Mouse (Mus musculus) bone marrow macrophage, adult 2 months (primary cell): ENCODE results near the gene Mtg1. TPM values are rescaled to one million over a fixed set of nuclear protein-coding genes. Genes with fewer than 3 reads are reported as not detected.

Source experiments
- H3K27ac ChIP-seq: 2 replicates; pipeline ENCODE4 v1.5.1; 2012; ENCODE audit warnings: low read depth, low read length; ENCODE audit not compliant: insufficient read depth
- H3K4me1 ChIP-seq: 2 replicates; pipeline ENCODE4 v1.6.1; 2012; ENCODE audit warnings: low read length; ENCODE audit not compliant: control insufficient read depth, insufficient read depth
- H3K4me3 ChIP-seq: 2 replicates; pipeline ENCODE4 v1.5.1; 2012; ENCODE audit warnings: mild to moderate bottlenecking, low read length, moderate library complexity; ENCODE audit not compliant: insufficient read depth
- CTCF ChIP-seq: IDR thresholded peaks from 2 replicates; pipeline ENCODE4 v1.5.1; 2012; ENCODE audit warnings: low read depth, mild to moderate bottlenecking, low read length, moderate library complexity
- POLR2A ChIP-seq: IDR thresholded peaks from 2 replicates; pipeline ENCODE4 v1.6.1; 2012; ENCODE audit warnings: mild to moderate bottlenecking, low read depth, low read length, borderline replicate concordance
- polyA plus RNA-seq: library from polyadenylated mRNA; stranded (reverse); fragments of >200 nt; gene quantifications from 2 replicates; pipeline ENCODE4 v1.2.4, GENCODE M21; 2012; ENCODE audit not compliant: missing spikeins, insufficient read depth, insufficient read length

Gene Mtg1
- polyA plus RNA-seq, 1 experiment, result 10.5 TPM

DNA sequence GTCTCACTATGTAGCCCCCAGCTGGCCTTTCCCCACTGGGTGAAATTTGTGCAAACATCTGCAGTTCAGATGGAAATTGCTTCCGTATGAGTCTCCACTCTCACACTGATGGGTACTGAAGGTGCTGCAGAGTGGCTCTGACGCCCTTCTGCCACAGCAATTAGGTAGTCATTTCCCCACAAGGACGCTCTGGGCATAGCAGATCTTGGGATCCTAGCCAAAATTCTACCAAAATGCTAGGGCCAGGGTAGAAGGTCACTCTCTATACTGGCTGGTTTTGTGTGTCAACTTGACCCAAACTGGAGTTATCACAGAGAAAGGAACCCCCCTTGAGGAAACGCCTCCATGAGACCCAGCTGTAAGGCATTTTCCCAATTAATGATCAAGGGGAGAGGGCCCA is 33.4 kb upstream of the Mtg1 start:
- Histone ChIP-seq H3K27ac (no peak overlapping the region), H3K4me3 (no peak overlapping the region), H3K4me1 (peaks cover 3% of the 10 kb centered on the region; the same call in 1 of the 2 replicates)
- TF ChIP-seq CTCF (no peak), POLR2A (no peak)

DNA sequence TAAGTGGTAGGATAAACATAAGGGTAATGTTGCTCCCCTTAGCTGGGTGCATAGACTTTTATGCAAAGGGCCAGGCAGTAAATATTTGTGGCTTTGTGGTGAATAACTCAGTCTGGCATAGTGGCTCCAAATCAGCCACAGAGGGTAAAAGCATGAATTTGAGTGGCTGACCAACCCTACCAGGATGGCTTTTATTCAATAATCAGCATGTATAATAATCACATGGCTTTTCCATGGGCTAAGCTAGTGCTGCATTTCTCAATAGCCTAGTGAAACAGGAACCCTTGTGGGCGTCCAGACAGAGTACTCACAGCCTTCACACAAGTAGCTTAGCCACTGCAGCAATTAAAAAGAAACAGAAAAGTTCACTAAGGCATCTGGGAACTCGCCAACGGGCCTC is 25.4 kb upstream of the Mtg1 start:
- Histone ChIP-seq H3K27ac (peak overlapping the region; percentile 53), H3K4me1 (peaks cover 22% of the 10 kb centered on the region), H3K4me3 (no peak overlapping the region)
- no peak for TF ChIP-seq POLR2A
- no peak for TF ChIP-seq CTCF

DNA sequence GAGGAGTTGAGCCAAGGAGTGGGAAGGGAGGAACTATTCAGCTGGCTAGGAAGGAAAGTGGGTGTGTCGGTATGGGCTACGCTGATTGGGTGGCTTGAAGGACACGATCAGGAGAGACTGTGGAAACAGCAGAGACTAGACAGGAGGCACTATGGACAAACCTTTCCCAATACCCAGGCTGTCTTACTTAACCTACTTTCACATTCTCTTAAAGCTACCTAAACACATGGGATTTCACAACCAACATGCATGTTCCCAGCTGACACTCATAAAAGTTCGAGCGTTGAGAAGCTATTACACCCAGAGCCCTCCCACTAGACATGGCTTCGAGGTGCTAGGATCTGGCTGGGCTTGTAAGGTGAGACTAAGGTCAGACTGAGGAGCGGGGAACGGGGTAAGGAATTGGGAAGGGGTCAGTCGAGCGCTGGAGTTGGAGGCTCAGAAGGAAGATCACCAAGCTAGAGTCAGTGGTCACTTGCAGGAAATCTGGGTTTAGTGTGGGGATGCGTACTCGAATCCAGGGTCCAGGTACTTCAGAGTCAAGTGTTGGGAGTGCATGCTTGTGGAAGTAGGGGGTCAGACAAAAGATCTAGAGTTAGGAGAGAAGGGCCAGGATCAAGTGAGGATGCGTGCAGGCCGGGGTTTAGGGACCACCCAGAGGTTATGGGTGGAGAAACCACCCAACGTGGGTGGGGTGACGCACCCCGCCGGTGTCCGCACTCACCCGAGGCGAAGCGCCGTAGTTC is 21.6 kb upstream of the Mtg1 start, which contains the start of gene Paox:
TSS of gene Paox (plus strand) at position 217 of the 746 bp plus-strand sequence.
- peak within 1 kb of the TSS; percentile 73 for H3K27ac ChIP-seq
- peak within 1 kb of the TSS; percentile 79 for H3K4me3 ChIP-seq
- peaks cover 24% of the 10 kb centered on the region for H3K4me1 ChIP-seq
- TF ChIP-seq POLR2A (no peak), CTCF (no peak)

DNA sequence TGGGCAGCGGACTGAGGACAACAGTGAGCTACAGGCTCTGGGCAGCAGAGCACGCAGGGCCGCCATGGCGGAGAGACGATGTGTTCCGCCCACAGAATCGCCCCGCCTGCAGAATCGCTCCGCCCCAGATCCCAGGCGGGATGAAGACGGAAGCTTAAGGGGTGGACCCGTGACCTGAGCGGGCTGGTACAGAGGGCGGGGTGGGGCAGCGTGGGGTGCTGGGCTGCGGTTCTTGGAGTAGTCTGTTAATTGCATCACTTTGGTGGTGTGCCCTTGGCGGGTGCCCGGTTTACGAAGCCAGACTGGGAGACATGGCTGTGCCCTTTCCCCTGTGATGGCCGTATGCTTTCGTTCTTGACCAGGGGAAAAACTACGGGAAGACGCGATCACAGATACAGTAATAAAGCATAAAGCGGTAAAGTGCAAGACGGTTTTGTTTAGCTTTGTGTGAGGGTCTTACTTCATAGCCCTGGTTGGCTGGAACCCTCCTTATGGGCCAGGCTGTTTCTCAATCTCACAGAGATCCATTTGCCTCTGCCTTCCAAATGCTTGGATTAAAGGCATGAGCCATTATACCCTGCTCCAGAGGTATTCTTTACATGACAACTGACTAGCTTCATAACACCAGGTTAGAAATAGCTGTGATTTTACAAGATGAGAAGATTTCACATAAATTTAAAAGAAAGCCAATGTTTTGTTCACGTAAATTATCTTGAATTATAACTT is 20.9 kb upstream of the Mtg1 start, which contains the start of gene Echs1:
TSS of gene Echs1 (minus strand) at position 148 of the 726 bp plus-strand sequence.
- TF ChIP-seq POLR2A, result no peak
- TF ChIP-seq CTCF, result no peak
- Histone ChIP-seq H3K4me3 (peak within 1 kb of the TSS; percentile 79), H3K4me1 (peaks cover 24% of the 10 kb centered on the region), H3K27ac (peak within 1 kb of the TSS; percentile 73)

DNA sequence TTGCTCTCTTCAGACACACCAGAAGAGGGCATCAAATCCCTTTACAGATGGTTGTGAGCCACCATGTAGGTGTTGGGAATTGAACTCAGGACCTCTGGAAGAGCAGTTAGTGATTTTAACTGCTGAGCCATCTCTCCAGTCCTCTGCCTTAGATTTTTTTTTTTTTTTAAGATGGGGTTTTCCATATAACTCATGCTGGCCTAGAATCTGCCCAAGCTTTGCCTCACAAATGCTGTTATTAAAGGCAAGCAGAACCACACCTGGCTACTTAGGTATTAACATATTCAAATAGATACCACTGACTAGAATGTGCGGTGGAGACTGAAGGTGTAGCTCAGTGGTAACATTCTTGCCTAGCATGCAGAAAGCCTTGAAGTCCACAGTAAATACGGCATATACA is 16.9 kb upstream of the Mtg1 start:
- H3K4me1 ChIP-seq, result peaks cover 9% of the 10 kb centered on the region
- no peak overlapping the region for H3K4me3 ChIP-seq
- no peak overlapping the region for H3K27ac ChIP-seq
- TF ChIP-seq CTCF, result no peak
- no peak for TF ChIP-seq POLR2A

DNA sequence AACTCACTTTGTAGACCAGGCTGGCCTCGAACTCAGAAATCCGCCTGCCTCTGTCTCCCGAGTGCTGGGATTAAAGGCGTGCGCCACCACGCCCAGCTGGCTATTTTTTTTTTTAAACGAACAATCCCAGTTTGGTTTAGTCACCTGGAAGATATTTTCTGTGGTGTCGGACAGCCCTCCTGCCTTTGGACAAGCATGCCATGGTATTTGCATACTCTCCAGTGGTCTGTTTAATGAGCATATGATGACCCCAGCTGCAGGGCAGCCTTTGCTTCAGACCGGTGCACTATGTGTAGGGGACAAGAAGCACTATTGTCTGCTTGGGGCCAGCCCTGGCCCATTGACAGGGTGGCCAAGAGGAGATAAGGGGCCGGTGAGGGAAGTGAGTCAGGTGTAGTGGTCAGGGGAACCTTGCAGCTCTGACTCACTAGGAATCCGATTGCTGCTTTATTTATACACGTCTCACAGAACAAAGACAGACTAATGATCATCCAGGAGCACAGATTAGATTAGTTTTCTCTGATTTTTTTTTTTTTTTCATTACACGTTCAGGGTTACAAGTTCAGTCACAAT is 15.9 kb upstream of the Mtg1 start:
- Histone ChIP-seq H3K4me3 (no peak overlapping the region), H3K4me1 (peaks cover 9% of the 10 kb centered on the region), H3K27ac (no peak overlapping the region)
- TF ChIP-seq POLR2A (no peak), CTCF (no peak)

DNA sequence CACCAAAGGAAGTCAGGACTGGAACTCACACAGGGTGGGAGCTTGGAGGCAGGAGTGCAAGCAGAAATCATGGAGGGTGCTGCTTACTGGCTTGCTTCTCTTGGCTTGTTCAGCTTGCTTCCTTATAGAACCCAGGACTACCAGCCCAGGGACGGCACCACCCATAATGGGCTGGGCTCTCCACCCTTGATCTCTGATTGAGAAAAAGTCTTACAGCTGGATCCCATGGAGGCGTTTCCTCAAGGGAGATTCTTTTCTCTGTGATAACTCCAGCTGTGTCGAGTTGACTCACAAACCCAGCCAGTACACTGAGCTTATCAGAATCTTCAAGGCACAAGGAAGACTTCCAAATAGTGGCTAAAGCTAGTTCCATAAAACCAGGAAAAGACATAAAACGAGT is 14.6 kb upstream of the Mtg1 start:
- no peak overlapping the region for H3K4me3 ChIP-seq
- H3K4me1 ChIP-seq, result peaks cover 15% of the 10 kb centered on the region
- TF ChIP-seq POLR2A, result no peak
- no peak for TF ChIP-seq CTCF
- H3K27ac ChIP-seq, result no peak overlapping the region

DNA sequence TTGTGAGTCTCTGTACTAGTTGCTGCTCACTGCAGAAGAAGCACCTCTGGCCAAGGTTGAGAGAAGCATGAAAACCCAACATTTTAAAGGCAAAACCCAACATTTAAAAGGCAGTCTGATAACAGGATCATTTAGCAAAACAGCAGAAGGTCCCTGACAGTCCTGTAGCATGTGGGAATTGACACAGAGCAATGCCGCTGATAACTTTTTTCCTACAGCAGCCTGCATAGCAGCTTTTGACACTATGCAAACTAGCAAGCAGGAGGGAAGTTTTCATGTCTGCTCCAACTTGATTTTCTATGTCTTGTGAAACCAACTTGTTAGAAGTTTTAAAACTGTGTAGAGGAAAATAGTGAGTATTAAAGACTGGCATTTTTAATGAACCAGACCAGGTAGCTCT is 13.0 kb upstream of the Mtg1 start:
- Histone ChIP-seq H3K27ac (no peak overlapping the region), H3K4me3 (no peak overlapping the region), H3K4me1 (peaks cover 26% of the 10 kb centered on the region)
- TF ChIP-seq CTCF (no peak), POLR2A (no peak)

DNA sequence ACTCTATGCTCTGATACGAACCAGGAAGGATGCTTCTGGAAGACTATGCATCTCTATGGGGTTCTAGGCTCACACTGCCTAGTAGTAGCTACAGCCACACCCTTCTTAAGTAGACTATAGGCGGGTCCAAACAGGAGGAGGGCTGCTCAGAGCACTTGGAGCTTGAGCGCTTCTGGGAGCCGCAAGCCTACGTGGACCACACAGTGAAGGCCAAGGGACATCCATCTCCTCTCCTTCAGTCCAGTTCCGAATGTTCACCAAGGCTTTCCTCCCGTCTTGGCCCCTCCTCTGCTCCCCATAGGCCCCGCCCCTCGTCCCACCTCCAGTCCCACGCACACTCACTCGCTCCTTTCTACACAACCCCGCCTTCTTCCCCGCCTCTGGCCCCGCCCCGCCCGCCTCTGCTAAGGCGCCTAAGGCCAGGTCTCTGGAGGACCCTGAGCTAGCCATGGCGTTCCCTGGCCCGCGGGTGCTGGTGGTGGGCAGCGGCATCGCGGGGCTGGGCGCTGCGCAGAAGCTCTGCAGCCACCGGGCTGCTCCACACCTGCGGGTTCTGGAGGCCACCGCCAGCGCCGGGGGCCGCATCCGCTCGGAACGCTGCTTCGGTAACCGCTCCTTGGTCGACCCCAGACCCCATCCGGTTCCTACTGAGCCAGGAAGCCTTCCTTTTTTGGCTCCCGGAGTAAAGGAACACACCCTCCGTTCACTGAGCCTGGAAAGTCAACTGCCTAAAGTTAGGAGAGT is 11.9 kb upstream of the Mtg1 start:
- H3K4me1 ChIP-seq, result peaks cover 26% of the 10 kb centered on the region
- peak overlapping the region; percentile 37 for H3K27ac ChIP-seq
- no peak for TF ChIP-seq POLR2A
- TF ChIP-seq CTCF, result no peak
- H3K4me3 ChIP-seq, result peak overlapping the region; percentile 94
